Mouse (Mus musculus): Measurements from ENCODE around the gene BC117090.

DNA sequence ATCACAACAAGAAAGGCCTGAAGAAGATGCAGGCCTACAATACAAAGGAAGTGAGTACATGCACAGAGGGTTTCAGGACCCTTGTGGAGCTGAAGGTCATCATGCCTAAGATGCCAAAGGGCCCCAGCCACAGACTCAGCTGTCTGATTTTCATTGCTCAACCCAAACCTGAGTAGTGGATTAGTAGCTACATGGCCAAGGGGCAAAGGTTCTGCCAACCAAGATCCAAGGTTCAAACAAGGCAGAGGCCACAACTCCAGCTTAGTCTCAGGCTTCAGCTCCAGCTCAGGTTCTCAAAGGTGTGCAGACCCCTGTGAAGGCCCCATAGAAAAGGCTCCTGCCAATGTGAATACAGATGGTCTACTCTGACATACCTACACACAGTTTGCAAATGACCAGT is 14.8 kb downstream of the BC117090 start:
- no peak for TF ChIP-seq MYOG (IDR thresholded peaks at IDR 0.05; ENCODE audit: control insufficient read depth, extremely low read depth, insufficient read length)
- TF ChIP-seq CTCF (IDR thresholded peaks at IDR 0.05; ENCODE audit: control insufficient read depth, insufficient read depth, insufficient read length), result no peak
- TF ChIP-seq USF1 (IDR thresholded peaks at IDR 0.05; ENCODE audit: low read depth), result no peak
- TF ChIP-seq FOSL1 (IDR thresholded peaks at IDR 0.05; ENCODE audit: insufficient read depth, low read length, poor library complexity, severe bottlenecking), result no peak
- no peak for TF ChIP-seq CEBPB (IDR thresholded peaks at IDR 0.05; ENCODE audit: low read depth)
- TF ChIP-seq MAX (IDR thresholded peaks at IDR 0.05), result no peak
- TF ChIP-seq MYOD1 (IDR thresholded peaks at IDR 0.05; ENCODE audit: control insufficient read depth, insufficient read length, low read depth), result no peak

Measured in C2C12 (cell line).